Mouse (Mus musculus) thymus, adult 2 months (tissue): Measurements from ENCODE around the gene Pla2g5.
A peak's percentile ranks its signal among the peaks of the same experiment; 100 is the strongest.

Source experiments
- CTCF ChIP-seq: fragments of 200-500 bp; IDR thresholded peaks from 2 replicates; pipeline ENCODE4 v1.5.1; 2012; ENCODE audit warnings: mild to moderate bottlenecking, control low read depth, low read length, moderate library complexity, borderline replicate concordance; ENCODE audit not compliant: control insufficient read depth, poor library complexity, insufficient read depth; ENCODE audit errors: extremely low read depth
- POLR2A ChIP-seq: fragments of 200-500 bp; IDR thresholded peaks from 2 replicates; pipeline ENCODE4 v1.6.1; 2012; ENCODE audit warnings: mild to moderate bottlenecking, low read length, control low read depth, moderate library complexity; ENCODE audit not compliant: control insufficient read depth, poor library complexity, insufficient read depth; ENCODE audit errors: extremely low read depth

DNA sequence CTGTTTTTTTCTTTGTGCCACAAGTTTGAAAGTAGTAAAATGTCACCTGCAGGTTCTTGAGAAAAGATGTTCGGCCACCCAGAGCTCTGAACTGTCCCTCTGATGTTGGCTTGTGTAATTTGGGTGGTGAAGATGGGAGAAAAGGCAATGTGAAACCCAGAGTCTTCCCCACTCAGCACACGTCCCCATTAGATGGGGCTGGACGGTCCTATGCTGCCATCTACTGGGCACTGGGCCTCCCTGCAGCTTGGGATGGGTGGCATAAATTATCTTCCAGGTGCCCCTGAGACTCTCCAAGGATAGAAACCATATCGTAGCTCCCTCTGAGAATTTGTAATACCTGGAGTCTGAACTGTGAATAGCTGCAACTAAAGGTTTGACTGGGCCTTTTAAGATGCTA is 11.8 kb downstream of the Pla2g5 start:
- TF ChIP-seq CTCF (peak; percentile 75; the same call in 1 of the 2 replicates), POLR2A (no peak)
